Mouse (Mus musculus) liver, embryonic 11.5 days (tissue): ENCODE results near the gene Man2b2. TPM values are rescaled to one million over a fixed set of nuclear protein-coding genes. Genes with fewer than 3 reads are reported as not detected.

Experiments used
- ATAC-seq: fragments of 200-750 bp; cut with Nextera tagmentation; replicated peaks from 2 replicates; pipeline ENCODE4 v1.8.0; 2017; ENCODE audit warnings: moderate number of reproducible peaks, mild to moderate bottlenecking, moderate TSS enrichment, moderate library complexity; ENCODE audit not compliant: low FRiP score
- DNase-seq: peaks from one replicate; pipeline ENCODE4 v3.0.0-alpha.2; 2017; ENCODE audit warnings: low spot score
- H3K27ac ChIP-seq: fragments of 300-500 bp; sonication (generic); 2 replicates; pipeline ENCODE4 v1.5.1; 2014; ENCODE audit warnings: mild to moderate bottlenecking, low read depth, low read length, control low read depth
- H3K27me3 ChIP-seq: fragments of 300-500 bp; sonication (generic); replicated peaks from 2 replicates; pipeline ENCODE4 v1.6.1; 2014; ENCODE audit warnings: low read length, mixed read lengths; ENCODE audit not compliant: control insufficient read depth, insufficient read depth
- H3K36me3 ChIP-seq: fragments of 300-500 bp; sonication (generic); 2 replicates; pipeline ENCODE4 v1.6.1; 2014; ENCODE audit warnings: mild to moderate bottlenecking, low read length, moderate library complexity, mixed read lengths; ENCODE audit not compliant: control insufficient read depth, insufficient read depth
- H3K4me1 ChIP-seq: fragments of 300-500 bp; sonication (generic); replicated peaks from 2 replicates; pipeline ENCODE4 v1.6.1; 2014; ENCODE audit warnings: low read length, mixed read lengths; ENCODE audit not compliant: control insufficient read depth, insufficient read depth
- H3K4me2 ChIP-seq: fragments of 300-500 bp; sonication (generic); 2 replicates; pipeline ENCODE4 v1.6.1; 2014; ENCODE audit warnings: mild to moderate bottlenecking, control low read depth, moderate library complexity
- H3K4me3 ChIP-seq: fragments of 300-500 bp; sonication (generic); 2 replicates; pipeline ENCODE4 v1.5.1; 2014; ENCODE audit warnings: low read depth, low read length, control low read depth
- H3K9ac ChIP-seq: fragments of 300-500 bp; sonication (generic); 2 replicates; pipeline ENCODE4 v1.6.1; 2014; ENCODE audit warnings: low read depth, low read length, control low read depth
- H3K9me3 ChIP-seq: fragments of 300-500 bp; sonication (generic); 2 replicates; pipeline ENCODE4 v1.6.1; 2016; ENCODE audit warnings: low read length, inconsistent platforms, mixed read lengths; ENCODE audit not compliant: control insufficient read depth
- WGBS: fragments of 180-500 bp; shearing (Covaris S2); extraction: QIAGEN DNeasy Blood & Tissue Kit; methylation state at CpG from one replicate; pipeline ENCODE4 v1.1.7; 2014; 5-methylcytosine and 5-hydroxymethylcytosine counted together
- polyA plus RNA-seq: library from polyadenylated mRNA; unstranded; fragments of >200 nt; fragmentation: Nextera tagmentation; extraction: Ambion mirVana; gene quantifications from 2 replicates; pipeline ENCODE4 v1.2.1, GENCODE M21; 2014

The Man2b2 gene
- polyA plus RNA-seq, 1 experiment from 2014 or later, result 17.4 TPM

GRCm38 (mm10) chr5:36868266-36869090, 38.0 kb upstream of the Man2b2 start, which contains the start of gene Ppp2r2c:
Gene Ppp2r2c (plus strand): TSS chr5:36868513.
- peak within 1 kb of the TSS; percentile 41 for H3K4me3 ChIP-seq
- no peaks in the 10 kb centered on the region for H3K36me3 ChIP-seq
- DNase-seq (no peak), ATAC-seq (no peak)
- peak within 1 kb of the TSS; percentile 61 for H3K4me2 ChIP-seq
- H3K27ac ChIP-seq, result no peak within 1 kb of the TSS
- WGBS, result 1% methylated on average over 91 of the region's 108 CpGs
- H3K4me1 ChIP-seq, result no peaks in the 10 kb centered on the region; the same call in 1 of the 2 replicates
- no peaks in the 10 kb centered on the region for H3K9me3 ChIP-seq
- no peak within 1 kb of the TSS for H3K9ac ChIP-seq
- H3K27me3 ChIP-seq, result peaks cover 69% of the 10 kb centered on the region

- peaks cover 69% of the 10 kb centered on the region for H3K27me3 ChIP-seq
- no peaks in the 10 kb centered on the region for H3K36me3 ChIP-seq
- no peak for ATAC-seq
- H3K4me1 ChIP-seq, result no peaks in the 10 kb centered on the region; the same call in 1 of the 2 replicates
- H3K4me2 ChIP-seq, result no peak overlapping the region
- no peak overlapping the region for H3K27ac ChIP-seq
- no peak overlapping the region for H3K4me3 ChIP-seq
- no peaks in the 10 kb centered on the region for H3K9me3 ChIP-seq
- H3K9ac ChIP-seq, result no peak overlapping the region
- 13% methylated on average over 6 of the region's 6 CpGs for WGBS
- DNase-seq, result no peak
Measured at GRCm38 (mm10) chr5:36867561-36867960, 37.1 kb upstream of the Man2b2 start.

DNA sequence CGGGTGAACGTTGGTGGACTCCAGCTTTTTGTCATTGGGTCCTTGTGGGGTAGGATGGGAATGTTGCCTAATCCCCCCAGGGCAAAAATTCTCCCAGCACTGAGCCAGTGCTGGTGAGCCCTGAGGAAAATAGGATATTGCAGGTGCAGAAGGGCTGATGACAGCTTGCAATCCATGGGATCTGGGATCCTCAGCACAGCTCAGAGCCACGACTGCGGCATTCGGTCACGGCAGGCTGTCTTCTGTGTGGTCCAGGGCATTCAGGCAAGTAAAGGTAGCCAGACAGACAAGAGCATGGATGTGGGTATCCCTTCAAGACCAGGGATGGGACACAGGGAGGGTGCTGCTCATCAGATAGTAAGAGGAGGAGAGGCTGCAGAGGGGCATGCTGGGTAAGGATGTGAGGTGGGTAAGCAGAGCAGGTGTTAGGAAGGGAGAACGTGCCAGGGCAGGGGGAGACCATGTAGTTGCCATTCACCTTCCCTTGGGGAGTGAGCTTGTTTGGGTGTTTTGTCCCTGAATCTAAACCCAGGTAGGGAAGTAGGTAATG, 36.3 kb upstream of the Man2b2 start:
- no peak overlapping the region for H3K4me3 ChIP-seq
- H3K4me2 ChIP-seq, result no peak overlapping the region
- no peak overlapping the region for H3K27ac ChIP-seq
- no peak for DNase-seq
- no peaks in the 10 kb centered on the region for H3K9me3 ChIP-seq
- no peaks in the 10 kb centered on the region; the same call in 1 of the 2 replicates for H3K4me1 ChIP-seq
- peaks cover 67% of the 10 kb centered on the region for H3K27me3 ChIP-seq
- 69% methylated on average over 7 of the region's 7 CpGs for WGBS
- no peak overlapping the region for H3K9ac ChIP-seq
- no peaks in the 10 kb centered on the region for H3K36me3 ChIP-seq
- ATAC-seq, result no peak

- Histone ChIP-seq H3K4me2 (no peak overlapping the region), H3K4me1 (no peaks in the 10 kb centered on the region), H3K9me3 (no peaks in the 10 kb centered on the region), H3K9ac (no peak overlapping the region), H3K36me3 (no peaks in the 10 kb centered on the region), H3K27ac (no peak overlapping the region), H3K27me3 (peaks cover 10% of the 10 kb centered on the region), H3K4me3 (no peak overlapping the region)
- ATAC-seq, result no peak
- no peak for DNase-seq
- 86% methylated on average over 2 of the region's 2 CpGs for whole genome bisulfite sequencing
Measured at GRCm38 (mm10) chr5:36861084-36861483, 30.6 kb upstream of the Man2b2 start.

GRCm38 (mm10) chr5:36857546-36857945, 27.1 kb upstream of the Man2b2 start:
- H3K27me3 ChIP-seq, result no peaks in the 10 kb centered on the region
- no peaks in the 10 kb centered on the region for H3K9me3 ChIP-seq
- H3K27ac ChIP-seq, result no peak overlapping the region
- ATAC-seq, result no peak
- DNase-seq, result no peak
- no peak overlapping the region for H3K4me3 ChIP-seq
- no peak overlapping the region for H3K4me2 ChIP-seq
- no peaks in the 10 kb centered on the region for H3K36me3 ChIP-seq
- 66% methylated on average over 5 of the region's 5 CpGs for WGBS
- H3K4me1 ChIP-seq, result no peaks in the 10 kb centered on the region
- no peak overlapping the region for H3K9ac ChIP-seq

DNA sequence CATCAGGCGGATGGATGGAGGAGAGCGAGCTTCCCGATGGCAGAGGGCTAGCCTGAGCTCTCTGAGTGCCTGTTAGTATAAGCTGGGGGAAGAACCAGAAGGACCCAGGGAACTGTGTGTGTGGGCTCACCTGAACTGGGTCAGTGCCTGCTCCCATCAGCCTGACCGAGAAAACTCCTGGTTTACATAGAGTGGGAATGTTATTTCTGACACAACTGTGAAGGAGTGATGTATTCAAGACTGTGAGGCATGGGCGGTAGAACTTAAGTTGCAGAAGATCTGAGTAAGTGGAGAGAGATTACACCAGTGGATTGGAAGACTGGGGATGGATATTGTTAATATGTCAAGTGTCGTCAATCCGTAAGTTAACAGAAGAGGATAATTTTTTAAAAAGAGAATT, 26.1 kb upstream of the Man2b2 start:
- H3K27me3 ChIP-seq, result no peaks in the 10 kb centered on the region

GRCm38 (mm10) chr5:36855180-36855579, 24.7 kb upstream of the Man2b2 start:
- WGBS, result 74% methylated on average over 3 of the region's 3 CpGs
- no peaks in the 10 kb centered on the region for H3K36me3 ChIP-seq
- no peaks in the 10 kb centered on the region for H3K9me3 ChIP-seq
- H3K9ac ChIP-seq, result no peak overlapping the region
- ATAC-seq (no peak), DNase-seq (no peak)
- H3K4me3 ChIP-seq, result no peak overlapping the region
- H3K4me2 ChIP-seq, result no peak overlapping the region
- H3K27ac ChIP-seq, result no peak overlapping the region
- no peaks in the 10 kb centered on the region for H3K27me3 ChIP-seq
- H3K4me1 ChIP-seq, result no peaks in the 10 kb centered on the region

More for the DNA sequence above, 26.1 kb upstream of the Man2b2 start:
- no peaks in the 10 kb centered on the region for H3K36me3 ChIP-seq
- WGBS, result 83% methylated on average over 7 of the region's 7 CpGs
- H3K4me3 ChIP-seq, result no peak overlapping the region
- H3K9ac ChIP-seq, result no peak overlapping the region
- no peak overlapping the region for H3K27ac ChIP-seq
- no peaks in the 10 kb centered on the region for H3K9me3 ChIP-seq
- DNase-seq (no peak), ATAC-seq (no peak)
- no peaks in the 10 kb centered on the region for H3K4me1 ChIP-seq
- no peak overlapping the region for H3K4me2 ChIP-seq

DNA sequence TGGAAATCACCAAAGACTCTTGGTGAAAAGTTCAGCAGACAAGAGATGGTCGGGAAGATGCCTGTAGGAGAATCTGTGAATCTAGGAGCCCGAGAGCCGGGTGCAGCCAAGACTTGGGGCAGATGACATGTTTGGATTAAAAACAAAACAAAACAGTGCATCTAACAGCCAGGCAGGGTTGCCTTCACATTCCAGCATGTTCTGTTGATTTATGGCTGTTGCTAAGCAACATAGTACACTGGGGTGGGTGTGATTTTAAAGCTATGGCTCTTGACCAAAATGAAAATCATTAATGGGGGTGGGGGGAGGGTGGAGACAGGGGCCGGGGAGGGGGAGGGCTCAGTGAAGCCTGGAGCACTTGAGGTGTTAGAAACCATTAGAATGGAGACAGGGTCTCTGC, 21.1 kb upstream of the Man2b2 start:
- Histone ChIP-seq H3K4me2 (no peak overlapping the region), H3K4me1 (no peaks in the 10 kb centered on the region), H3K36me3 (no peaks in the 10 kb centered on the region), H3K9me3 (no peaks in the 10 kb centered on the region), H3K27ac (no peak overlapping the region), H3K9ac (no peak overlapping the region), H3K4me3 (no peak overlapping the region), H3K27me3 (no peaks in the 10 kb centered on the region)
- 52% methylated on average over 4 of the region's 4 CpGs for WGBS
- ATAC-seq (no peak), DNase-seq (no peak)

DNA sequence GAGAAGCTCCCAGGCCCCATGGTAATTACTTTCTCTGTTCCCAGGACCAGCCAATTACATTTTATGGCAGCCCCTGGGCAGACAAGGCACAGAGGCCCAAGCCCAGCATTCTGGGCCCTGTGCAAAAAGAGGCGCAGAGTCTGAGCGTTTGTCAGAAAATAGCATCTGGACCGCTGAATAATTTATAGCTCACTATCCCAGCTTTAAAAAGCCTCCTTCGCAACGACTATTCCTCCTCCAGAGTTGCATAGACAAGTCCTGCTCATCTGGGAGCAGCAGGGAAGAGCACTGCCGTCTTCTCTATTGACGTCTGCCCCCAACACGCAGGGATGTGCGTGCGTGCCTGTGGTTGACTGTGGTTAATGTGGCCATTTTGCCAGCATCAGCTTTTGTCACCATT, 14.0 kb upstream of the Man2b2 start:
- H3K9me3 ChIP-seq, result no peaks in the 10 kb centered on the region
- no peak overlapping the region for H3K4me3 ChIP-seq
- DNase-seq, result no peak
- no peaks in the 10 kb centered on the region for H3K27me3 ChIP-seq
- 81% methylated on average over 10 of the region's 10 CpGs for WGBS
- ATAC-seq, result no peak
- no peak overlapping the region for H3K27ac ChIP-seq
- H3K4me1 ChIP-seq, result no peaks in the 10 kb centered on the region
- H3K36me3 ChIP-seq, result no peaks in the 10 kb centered on the region
- H3K9ac ChIP-seq, result no peak overlapping the region
- no peak overlapping the region for H3K4me2 ChIP-seq
